Mouse (Mus musculus) cerebellum, adult 2 months (tissue): ENCODE data around the gene Wnt2.

Source experiments
- CTCF ChIP-seq: fragments of 200-500 bp; IDR thresholded peaks from 2 replicates; pipeline ENCODE4 v1.5.1; 2011; ENCODE audit warnings: low read depth, mild to moderate bottlenecking, control low read depth, low read length, moderate library complexity, borderline replicate concordance; ENCODE audit not compliant: insufficient read depth
- POLR2A ChIP-seq: fragments of 200-500 bp; IDR thresholded peaks from 2 replicates; pipeline ENCODE4 v1.6.1; 2011; ENCODE audit warnings: low read length, control low read depth, borderline replicate concordance; ENCODE audit not compliant: insufficient read depth

- TF ChIP-seq CTCF: no peak
- no peak for TF ChIP-seq POLR2A
Observed at GRCm38 (mm10) chr6:17943877-17944617, 86.3 kb downstream of the Wnt2 start.
